Mouse (Mus musculus) left cerebral cortex, postnatal 4 days (tissue): ENCODE data around the gene Mycbp. TPM values are rescaled to one million over a fixed set of nuclear protein-coding genes. Genes with fewer than 3 reads are reported as not detected.
A peak's percentile ranks its signal among the peaks of the same experiment; 100 is the strongest.

Experiments used
- DNase-seq: peaks from one replicate; pipeline ENCODE4 v3.0.0-alpha.2; 2022
- intact Hi-C: fragments of 180-260 bp; cut with DNase I; formaldehyde crosslinking; loops from one replicate; pipeline ENCODE4 v1.15.1; 2025
- total RNA-seq, 2 experiments: library from RNA; stranded (reverse); gene quantifications; 2 replicates each; pipeline ENCODE4 v1.2.3; 2021

Gene Mycbp
- 10 to 100 TPM; 16.8 to 17.6 TPM for total RNA-seq

GRCm38 (mm10) chr4:123904333-123905125, at the start of gene Mycbp:
TSS of gene Mycbp (plus strand) at chr4:123904832.
- intact Hi-C loops = no loop called here
- peak; percentile 99 for DNase-seq

- DNase-seq = no peak
- intact Hi-C loops = no loop called here
These were observed 47.7 kb upstream of the Mycbp start for GRCm38 (mm10) chr4:123856888-123857287.

GRCm38 (mm10) chr4:123858090-123858489, 46.5 kb upstream of the Mycbp start:
- intact Hi-C loops = no loop called here
- DNase-seq = no peak

GRCm38 (mm10) chr4:123859379-123859778, 45.3 kb upstream of the Mycbp start, which contains the start of gene 4933427I04Rik:
TSS of gene 4933427I04Rik (plus strand) at chr4:123859679.
- intact Hi-C loops = no loop called here
- DNase-seq = no peak

- no peak for DNase-seq
- intact Hi-C loops = no loop called here
These were observed 44.8 kb upstream of the Mycbp start for GRCm38 (mm10) chr4:123859803-123860202.

GRCm38 (mm10) chr4:123860621-123861020, 44.0 kb upstream of the Mycbp start:
- intact Hi-C loops = no loop called here
- no peak for DNase-seq

GRCm38 (mm10) chr4:123893726-123894125, 10.9 kb upstream of the Mycbp start:
- intact Hi-C loops = no loop called here
- DNase-seq = no peak

GRCm38 (mm10) chr4:123894295-123894694, 10.3 kb upstream of the Mycbp start:
- intact Hi-C loops = no loop called here
- no peak for DNase-seq

GRCm38 (mm10) chr4:123898696-123899095, 5.9 kb upstream of the Mycbp start:
- DNase-seq = peak; percentile 49
- intact Hi-C loops = loop anchor here (2.0 to 5.0 kb wide), 2 partner anchors 76 to 150 kb away; no protein-coding TSS in a partner anchor

- intact Hi-C loops = no loop called here
- no peak for DNase-seq
These were observed 1.2 kb upstream of the Mycbp start for GRCm38 (mm10) chr4:123903432-123903831.

GRCm38 (mm10) chr4:123905126-123905668, 565 bp downstream of the Mycbp start:
- intact Hi-C loops = no loop called here
- no peak for DNase-seq

- no peak for DNase-seq
- intact Hi-C loops = no loop called here
These were observed 6.9 kb downstream of the Mycbp start for GRCm38 (mm10) chr4:123911503-123911902.

GRCm38 (mm10) chr4:123912431-123912830, 7.8 kb downstream of the Mycbp start:
- intact Hi-C loops = no loop called here
- DNase-seq = no peak

- DNase-seq = peak; percentile 100
- intact Hi-C loops = no loop called here
These were observed 12.3 kb downstream of the Mycbp start, which contains the start of gene Rragc for GRCm38 (mm10) chr4:123916748-123917547. TSS of gene Rragc (plus strand) at chr4:123917446.

- no peak for DNase-seq
- intact Hi-C loops = no loop called here
These were observed 13.0 kb downstream of the Mycbp start, which contains the start of gene 4930535I16Rik for GRCm38 (mm10) chr4:123917548-123918140. TSS of gene 4930535I16Rik (minus strand) at chr4:123918022.

- DNase-seq = no peak
- intact Hi-C loops = no loop called here
These were observed 14.2 kb downstream of the Mycbp start for GRCm38 (mm10) chr4:123918851-123919250.

- DNase-seq = no peak
- intact Hi-C loops = no loop called here
These were observed 16.5 kb downstream of the Mycbp start for GRCm38 (mm10) chr4:123921055-123921565.

- no peak for DNase-seq
- intact Hi-C loops = no loop called here
These were observed 23.3 kb downstream of the Mycbp start for GRCm38 (mm10) chr4:123927961-123928360.

- no peak for DNase-seq
- intact Hi-C loops = no loop called here
These were observed 25.4 kb downstream of the Mycbp start for GRCm38 (mm10) chr4:123929994-123930393.

- intact Hi-C loops = no loop called here
- no peak for DNase-seq
These were observed 29.7 kb downstream of the Mycbp start for GRCm38 (mm10) chr4:123934306-123934705.
